Mouse (Mus musculus): ENCODE measurements at regions not wholly inside any gene's neighbourhood (a gene's known extent, or its start where the extent isn't known, plus 50 kb on each side); places are given as distances from the start of the nearest gene placed in this dataset.
"Not testable (repeated sequence)": the region's sequence is repeated elsewhere in the genome, so short reads cannot be mapped to it uniquely, and the experiment has no call there.

- no peak for DNase-seq (ENCODE audit: low spot score)
Measured at GRCm38 (mm10) chr8:26750120-26750519, 227.0 kb upstream of the Zfp703 start.

GRCm38 (mm10) chr8:26751651-26752050 lies 225.5 kb upstream of the Zfp703 start:
- no peak for DNase-seq (ENCODE audit: low spot score)

GRCm38 (mm10) chr8:26756452-26756851 lies 220.7 kb upstream of the Zfp703 start:
- DNase-seq (ENCODE audit: low spot score): no peak

- no peak for DNase-seq (ENCODE audit: low spot score)
Measured at GRCm38 (mm10) chr8:26760726-26761125, 216.4 kb upstream of the Zfp703 start.

GRCm38 (mm10) chr8:26762942-26763778 lies 214.0 kb upstream of the Zfp703 start:
- no peak for DNase-seq (ENCODE audit: low spot score)

GRCm38 (mm10) chr8:26768474-26769229 lies 208.5 kb upstream of the Zfp703 start:
- DNase-seq (ENCODE audit: low spot score): no peak

- no peak for DNase-seq (ENCODE audit: low spot score)
Measured at GRCm38 (mm10) chr8:26770424-26770886, 206.7 kb upstream of the Zfp703 start.

- DNase-seq (ENCODE audit: low spot score): no peak
Measured at GRCm38 (mm10) chr8:26778917-26779537, 198.1 kb upstream of the Zfp703 start.

GRCm38 (mm10) chr8:26780515-26780914 lies 196.6 kb upstream of the Zfp703 start:
- DNase-seq (ENCODE audit: low spot score): peak; percentile 47

- DNase-seq (ENCODE audit: low spot score): not testable (repeated sequence)
Measured at GRCm38 (mm10) chr8:26782936-26783335, 194.2 kb upstream of the Zfp703 start.

GRCm38 (mm10) chr8:26784381-26784780 lies 192.7 kb upstream of the Zfp703 start:
- no peak for DNase-seq (ENCODE audit: low spot score)

- DNase-seq (ENCODE audit: low spot score): no peak
Measured at GRCm38 (mm10) chr8:26791795-26792194, 185.3 kb upstream of the Zfp703 start.

- DNase-seq (ENCODE audit: low spot score): no peak
Measured at GRCm38 (mm10) chr8:26793606-26794292, 183.4 kb upstream of the Zfp703 start.

GRCm38 (mm10) chr8:26794411-26794810 lies 182.7 kb upstream of the Zfp703 start:
- no peak for DNase-seq (ENCODE audit: low spot score)

GRCm38 (mm10) chr8:26795616-26796015 lies 181.5 kb upstream of the Zfp703 start:
- no peak for DNase-seq (ENCODE audit: low spot score)

- DNase-seq (ENCODE audit: low spot score): no peak
Measured at GRCm38 (mm10) chr8:26799814-26800213, 177.3 kb upstream of the Zfp703 start.

GRCm38 (mm10) chr8:26804089-26804488 lies 173.0 kb upstream of the Zfp703 start:
- no peak for DNase-seq (ENCODE audit: low spot score)

GRCm38 (mm10) chr8:26804901-26805341 lies 172.2 kb upstream of the Zfp703 start:
- DNase-seq (ENCODE audit: low spot score): no peak

- no peak for DNase-seq (ENCODE audit: low spot score)
Measured at GRCm38 (mm10) chr8:26805371-26805821, 171.7 kb upstream of the Zfp703 start.

- no peak for DNase-seq (ENCODE audit: low spot score)
Measured at GRCm38 (mm10) chr8:26808111-26808651, 168.9 kb upstream of the Zfp703 start.

- no peak for DNase-seq (ENCODE audit: low spot score)
Measured at GRCm38 (mm10) chr8:26808771-26809170, 168.4 kb upstream of the Zfp703 start.

GRCm38 (mm10) chr8:26809943-26810342 lies 167.2 kb upstream of the Zfp703 start:
- no peak for DNase-seq (ENCODE audit: low spot score)

Data from testis, postnatal 10 days (tissue).